Mouse (Mus musculus) kidney, embryonic 14.5 days (tissue): ENCODE results near the gene Gm20509. TPM values are rescaled to one million over a fixed set of nuclear protein-coding genes. Genes with fewer than 3 reads are reported as not detected.
"Not testable (repeated sequence)": the region's sequence is repeated elsewhere in the genome, so short reads cannot be mapped to it uniquely, and the experiment has no call there.

Experiments used
- ATAC-seq: fragments of 200-750 bp; cut with Nextera tagmentation; 2 replicates; pipeline ENCODE4 v1.8.0; 2017; ENCODE audit warnings: moderate number of reproducible peaks, mild to moderate bottlenecking, moderate TSS enrichment, moderate library complexity; ENCODE audit not compliant: low FRiP score, low TSS enrichment
- H3K27ac ChIP-seq: fragments of 300-500 bp; sonication (generic); 2 replicates; pipeline ENCODE4 v1.5.1; 2014; ENCODE audit warnings: low read depth, mild to moderate bottlenecking, low read length, moderate library complexity, mixed read lengths
- H3K27me3 ChIP-seq: fragments of 300-500 bp; sonication (generic); 2 replicates; pipeline ENCODE4 v1.6.1; 2014; ENCODE audit warnings: mild to moderate bottlenecking, low read length; ENCODE audit not compliant: control insufficient read depth, insufficient read depth
- H3K36me3 ChIP-seq: fragments of 300-500 bp; sonication (generic); 2 replicates; pipeline ENCODE4 v1.6.1; 2014; ENCODE audit warnings: low read length, mixed read lengths; ENCODE audit not compliant: control insufficient read depth, insufficient read depth
- H3K4me1 ChIP-seq: fragments of 300-500 bp; sonication (generic); 2 replicates; pipeline ENCODE4 v1.6.1; 2014; ENCODE audit warnings: low read length, mixed read lengths; ENCODE audit not compliant: control insufficient read depth, insufficient read depth
- H3K4me2 ChIP-seq: fragments of 300-500 bp; sonication (generic); replicated peaks from 2 replicates; pipeline ENCODE4 v1.6.1; 2014; ENCODE audit warnings: low read depth, mild to moderate bottlenecking, low read length
- H3K4me3 ChIP-seq: fragments of 300-500 bp; sonication (generic); 2 replicates; pipeline ENCODE4 v1.5.1; 2014; ENCODE audit warnings: mild to moderate bottlenecking, low read length
- H3K9ac ChIP-seq: fragments of 300-500 bp; sonication (generic); 2 replicates; pipeline ENCODE4 v1.6.1; 2014; ENCODE audit warnings: low read depth, mild to moderate bottlenecking, low read length, moderate library complexity
- H3K9me3 ChIP-seq: fragments of 300-500 bp; sonication (generic); 2 replicates; pipeline ENCODE4 v1.6.1; 2016; ENCODE audit warnings: low read length; ENCODE audit not compliant: control insufficient read depth
- WGBS: fragments of 180-500 bp; shearing (Covaris S2); extraction: QIAGEN DNeasy Blood & Tissue Kit; methylation state at CpG from one replicate; pipeline ENCODE4 v1.1.7; 2014; 5-methylcytosine and 5-hydroxymethylcytosine counted together
- polyA plus RNA-seq: library from polyadenylated mRNA; unstranded; fragments of >200 nt; fragmentation: Nextera tagmentation; extraction: Ambion mirVana; gene quantifications from 2 replicates; pipeline ENCODE4 v1.2.1, GENCODE M21; 2014

Gm20509 gene
- polyA plus RNA-seq, 1 experiment from 2014 or later: not detected

- H3K36me3 ChIP-seq: no peaks in the 10 kb centered on the region
- H3K9ac ChIP-seq: no peak overlapping the region
- no peak overlapping the region for H3K4me2 ChIP-seq
- H3K27ac ChIP-seq: no peak overlapping the region
- 83% methylated on average over 8 of the region's 8 CpGs for WGBS
- H3K27me3 ChIP-seq: no peaks in the 10 kb centered on the region
- ATAC-seq: no peak
- peaks cover 17% of the 10 kb centered on the region; the same call in 1 of the 2 replicates for H3K4me1 ChIP-seq
- H3K9me3 ChIP-seq: no peaks in the 10 kb centered on the region
- no peak overlapping the region for H3K4me3 ChIP-seq
Measured at GRCm38 (mm10) chr9:73072426-73072825, 29.8 kb upstream of the Gm20509 start.

DNA sequence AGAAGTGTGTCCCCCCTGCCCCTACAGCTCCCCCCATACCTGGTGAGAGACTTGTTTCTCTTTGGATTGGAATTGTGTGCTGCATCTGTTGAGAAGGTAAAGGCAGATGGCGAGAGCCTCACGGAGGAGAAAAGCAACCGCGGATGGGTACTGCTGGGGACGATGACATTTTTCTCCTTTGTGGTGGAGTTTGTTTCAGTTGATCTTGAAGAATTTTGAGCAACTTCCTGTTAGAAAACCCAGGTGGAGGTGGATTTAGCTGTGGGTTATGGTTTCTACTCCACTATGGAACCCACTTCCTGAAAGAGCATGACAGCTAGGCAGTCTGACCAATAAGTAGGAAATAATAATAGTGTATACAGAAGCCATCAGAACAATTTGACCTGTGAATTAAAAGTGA, 29.1 kb upstream of the Gm20509 start:
- Histone ChIP-seq H3K4me3 (no peak overlapping the region), H3K27ac (no peak overlapping the region), H3K4me1 (peaks cover 10% of the 10 kb centered on the region; the same call in 1 of the 2 replicates), H3K36me3 (no peaks in the 10 kb centered on the region), H3K4me2 (no peak overlapping the region), H3K9me3 (no peaks in the 10 kb centered on the region), H3K27me3 (no peaks in the 10 kb centered on the region), H3K9ac (no peak overlapping the region)
- no peak for ATAC-seq
- 96% methylated on average over 5 of the region's 5 CpGs for WGBS

DNA sequence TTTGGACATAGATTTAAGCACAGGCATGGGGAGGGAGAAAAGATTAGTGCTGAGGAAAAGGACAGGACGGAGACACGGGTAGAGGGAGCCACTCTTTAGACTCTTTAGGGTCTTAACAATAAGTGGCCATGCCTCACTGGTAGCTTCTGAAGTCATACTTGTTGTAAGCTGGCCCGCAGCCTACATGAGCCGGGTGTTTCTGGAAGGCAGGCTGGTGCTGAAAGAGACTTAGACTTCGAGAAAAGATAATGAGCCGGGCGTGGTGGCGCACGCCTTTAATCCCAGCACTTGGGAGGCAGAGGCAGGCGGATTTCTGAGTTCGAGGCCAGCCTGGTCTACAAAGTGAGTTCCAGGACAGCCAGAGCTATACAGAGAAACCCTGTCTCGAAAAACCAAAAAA, 22.9 kb upstream of the Gm20509 start:
- not testable (repeated sequence) for H3K4me3 ChIP-seq, H3K4me1 ChIP-seq, H3K27ac ChIP-seq, H3K36me3 ChIP-seq, H3K9me3 ChIP-seq, ATAC-seq, H3K4me2 ChIP-seq, H3K27me3 ChIP-seq, H3K9ac ChIP-seq
- WGBS: 95% methylated on average over 11 of the region's 12 CpGs

DNA sequence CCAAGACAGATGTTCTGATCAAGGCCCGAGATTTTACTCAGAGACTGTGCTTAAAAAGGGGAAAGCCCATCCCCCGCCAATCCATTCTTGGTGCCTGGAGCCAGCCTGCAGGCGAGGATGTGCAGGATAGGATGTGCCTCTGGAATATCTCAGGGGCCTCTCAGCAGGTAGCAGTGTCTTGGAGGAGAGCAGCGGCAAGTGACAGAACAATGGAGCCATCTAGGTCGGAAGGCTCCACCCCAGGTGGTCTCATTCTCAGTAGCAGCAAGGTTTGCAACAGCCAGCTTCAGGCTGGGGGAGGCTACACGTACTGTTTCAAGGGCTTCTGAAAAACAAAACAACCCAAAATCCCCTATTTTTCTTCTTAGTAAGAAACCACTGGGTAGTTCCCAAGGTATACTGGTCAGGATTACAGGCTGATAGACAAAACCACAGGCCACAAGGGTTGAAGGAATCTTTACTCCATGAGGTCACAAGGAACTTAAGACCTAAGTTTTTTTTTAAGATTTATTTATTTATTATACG, 22.4 kb upstream of the Gm20509 start:
- no peak overlapping the region for H3K4me3 ChIP-seq
- no peak overlapping the region for H3K9ac ChIP-seq
- no peak overlapping the region for H3K4me2 ChIP-seq
- 61% methylated on average over 7 of the region's 7 CpGs for WGBS
- no peaks in the 10 kb centered on the region for H3K27me3 ChIP-seq
- ATAC-seq: no peak
- H3K27ac ChIP-seq: no peak overlapping the region
- no peaks in the 10 kb centered on the region for H3K9me3 ChIP-seq
- H3K36me3 ChIP-seq: no peaks in the 10 kb centered on the region
- H3K4me1 ChIP-seq: no peaks in the 10 kb centered on the region

DNA sequence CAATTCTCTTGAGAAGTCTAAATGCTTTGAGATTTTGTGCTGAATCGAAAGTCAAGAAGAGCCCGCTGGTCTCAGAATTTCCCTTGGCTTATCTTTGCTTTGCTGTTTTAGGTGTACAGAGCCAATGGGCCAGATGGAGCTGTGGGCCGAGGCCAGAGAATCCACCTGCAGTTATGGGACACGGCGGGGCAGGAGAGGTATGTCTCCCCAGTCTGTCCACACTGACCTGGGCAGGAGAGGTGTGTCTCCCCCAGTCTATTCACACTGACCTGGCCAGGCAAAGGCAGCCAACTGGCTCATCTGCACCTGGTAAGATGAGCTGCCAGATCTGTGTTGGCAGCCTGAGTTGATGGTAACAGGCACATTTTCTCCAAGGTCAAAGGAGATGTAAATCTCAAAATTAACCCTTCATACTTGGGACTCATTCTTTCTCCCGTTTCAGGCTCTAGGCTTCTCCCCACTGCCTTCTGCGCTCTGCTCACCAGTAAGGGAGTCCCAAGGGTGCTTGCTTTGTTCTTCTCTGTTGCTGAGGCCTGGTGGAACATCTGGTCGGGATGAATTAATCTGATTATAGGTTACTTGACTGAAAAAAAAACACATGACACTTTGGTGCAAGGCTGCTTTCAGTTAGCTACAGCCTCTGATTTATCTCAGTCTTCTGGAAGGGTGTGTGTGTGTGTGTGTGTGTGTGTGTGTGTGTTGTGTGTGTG, 19.8 kb upstream of the Gm20509 start:
- 83% methylated on average over 8 of the region's 8 CpGs for WGBS
- Histone ChIP-seq H3K27ac (no peak overlapping the region), H3K27me3 (no peaks in the 10 kb centered on the region), H3K4me3 (no peak overlapping the region), H3K36me3 (no peaks in the 10 kb centered on the region), H3K4me2 (no peak overlapping the region), H3K9ac (no peak overlapping the region), H3K9me3 (no peaks in the 10 kb centered on the region), H3K4me1 (no peaks in the 10 kb centered on the region)
- ATAC-seq: no peak

DNA sequence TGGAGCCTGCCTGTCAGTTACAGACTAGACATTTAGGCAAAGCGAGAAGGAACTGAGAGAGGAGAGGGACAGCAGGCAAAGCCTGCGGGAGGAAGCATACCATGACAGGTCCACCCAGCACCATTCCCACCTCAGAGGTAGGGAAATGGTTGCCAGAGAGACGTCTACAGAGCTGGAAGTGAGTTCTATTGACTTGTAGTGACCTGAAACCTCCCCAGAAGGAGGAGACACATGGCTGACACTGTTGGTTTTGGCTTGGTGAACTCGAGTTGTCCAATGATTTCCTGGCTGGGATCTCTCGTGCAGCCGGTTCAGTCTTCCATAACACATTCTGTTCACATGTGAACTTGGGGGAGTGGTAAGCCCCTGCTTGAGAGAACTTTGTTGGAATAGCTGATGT, 18.3 kb upstream of the Gm20509 start:
- 56% methylated on average over 6 of the region's 6 CpGs for WGBS
- no peak overlapping the region for H3K4me2 ChIP-seq
- no peaks in the 10 kb centered on the region for H3K9me3 ChIP-seq
- H3K27ac ChIP-seq: no peak overlapping the region
- H3K4me1 ChIP-seq: no peaks in the 10 kb centered on the region
- no peak overlapping the region for H3K9ac ChIP-seq
- no peaks in the 10 kb centered on the region for H3K27me3 ChIP-seq
- H3K4me3 ChIP-seq: no peak overlapping the region
- H3K36me3 ChIP-seq: no peaks in the 10 kb centered on the region
- ATAC-seq: no peak

DNA sequence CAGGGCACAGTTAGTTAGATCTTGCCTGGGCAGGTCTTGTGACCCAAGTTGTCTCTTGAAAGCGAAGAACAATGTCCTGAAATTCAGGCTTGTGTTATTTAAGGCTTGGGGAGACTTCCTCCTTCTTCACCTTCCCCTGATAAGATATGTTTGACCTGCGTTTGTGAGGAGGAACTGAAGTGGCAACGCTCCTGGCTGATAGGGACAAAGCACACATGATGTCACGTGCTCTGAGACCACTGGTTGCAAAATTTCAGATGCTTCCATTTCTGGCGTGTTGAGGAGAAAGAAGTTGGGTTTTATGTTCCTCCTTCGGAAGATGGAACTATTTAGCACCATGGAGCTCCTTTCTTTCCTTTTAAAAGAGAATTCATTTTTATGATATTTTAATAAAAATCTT, 16.4 kb upstream of the Gm20509 start:
- 89% methylated on average over 6 of the region's 6 CpGs for WGBS
- Histone ChIP-seq H3K36me3 (no peaks in the 10 kb centered on the region), H3K9me3 (no peaks in the 10 kb centered on the region), H3K9ac (no peak overlapping the region), H3K4me1 (no peaks in the 10 kb centered on the region), H3K27ac (no peak overlapping the region), H3K27me3 (no peaks in the 10 kb centered on the region), H3K4me3 (no peak overlapping the region), H3K4me2 (no peak overlapping the region)
- ATAC-seq: no peak

GRCm38 (mm10) chr9:73087121-73087520, 15.1 kb upstream of the Gm20509 start:
- ATAC-seq: no peak
- Histone ChIP-seq H3K9ac (no peak overlapping the region), H3K36me3 (no peaks in the 10 kb centered on the region), H3K4me3 (no peak overlapping the region), H3K27ac (no peak overlapping the region), H3K9me3 (no peaks in the 10 kb centered on the region), H3K4me2 (no peak overlapping the region), H3K4me1 (no peaks in the 10 kb centered on the region), H3K27me3 (no peaks in the 10 kb centered on the region)
- 65% methylated on average over 8 of the region's 8 CpGs for WGBS

- 81% methylated on average over 5 of the region's 5 CpGs for WGBS
- no peaks in the 10 kb centered on the region for H3K4me1 ChIP-seq
- no peak overlapping the region for H3K4me2 ChIP-seq
- no peaks in the 10 kb centered on the region for H3K9me3 ChIP-seq
- H3K27ac ChIP-seq: no peak overlapping the region
- H3K27me3 ChIP-seq: no peaks in the 10 kb centered on the region
- H3K4me3 ChIP-seq: no peak overlapping the region
- no peaks in the 10 kb centered on the region for H3K36me3 ChIP-seq
- no peak overlapping the region for H3K9ac ChIP-seq
- ATAC-seq: no peak
Measured at GRCm38 (mm10) chr9:73087581-73087980, 14.7 kb upstream of the Gm20509 start.
